Mouse (Mus musculus): ENCODE measurements around the gene Tnrc6c.

Tnrc6c gene

DNA sequence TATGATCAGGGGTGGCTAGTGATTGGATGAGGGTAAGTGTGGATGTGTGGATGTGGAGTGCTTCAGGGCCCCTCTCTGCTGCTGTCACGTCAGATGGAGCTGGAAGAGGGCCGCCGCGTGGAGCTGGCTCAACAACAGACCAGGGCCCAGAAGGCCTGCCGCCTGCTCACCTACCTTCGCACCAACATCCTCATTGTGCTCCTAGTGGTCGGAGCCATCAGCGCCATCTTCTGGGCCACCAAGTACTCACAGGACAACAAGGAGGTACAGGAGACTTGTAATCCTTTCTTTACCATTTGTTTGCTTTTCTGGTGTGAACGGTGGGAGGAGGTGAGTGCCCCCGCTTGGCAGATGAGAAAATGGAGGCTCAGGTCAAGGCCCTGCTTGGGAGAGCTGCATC, 132.2 kb downstream of the Tnrc6c start:
- CTCF ChIA-PET = interaction anchor here (0.6 kb wide), 1 partner anchor 52 kb away, joined by 13 read pairs; no protein-coding TSS in a partner anchor

DNA sequence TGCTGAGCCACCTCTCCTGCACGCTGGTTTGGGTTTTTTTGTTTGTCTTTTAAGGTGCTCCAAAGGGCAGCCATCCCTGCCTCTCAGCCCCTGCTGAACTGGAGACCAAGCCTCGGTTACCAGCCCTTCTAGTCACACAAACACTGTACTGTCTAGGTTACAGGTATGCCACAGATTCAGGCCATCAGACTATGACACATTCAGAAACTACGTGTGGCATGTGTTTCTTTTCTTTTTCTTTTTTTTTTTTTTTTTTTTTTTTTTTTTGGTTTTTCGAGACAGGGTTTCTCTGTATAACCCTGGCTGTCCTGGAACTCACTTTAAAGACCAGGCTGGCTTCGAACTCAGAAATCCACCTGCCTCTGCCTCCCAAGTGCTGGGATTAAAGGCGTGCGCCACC, 134.4 kb downstream of the Tnrc6c start:
- CTCF ChIA-PET = interaction anchor here (0.6 to 2.4 kb wide), 4 partner anchors 9 to 111 kb away, joined by 3 to 14 read pairs (median 4); no protein-coding TSS in a partner anchor

- CTCF ChIA-PET = interaction anchor here (0.6 to 2.5 kb wide), 8 partner anchors 9 to 271 kb away, joined by 3 to 15 read pairs (median 4); partner anchors contain the start of genes Afmid, Tk1, Tmc6 and Tmc8
These were observed 136.2 kb downstream of the Tnrc6c start for GRCm38 (mm10) chr11:117790286-117790685.

DNA sequence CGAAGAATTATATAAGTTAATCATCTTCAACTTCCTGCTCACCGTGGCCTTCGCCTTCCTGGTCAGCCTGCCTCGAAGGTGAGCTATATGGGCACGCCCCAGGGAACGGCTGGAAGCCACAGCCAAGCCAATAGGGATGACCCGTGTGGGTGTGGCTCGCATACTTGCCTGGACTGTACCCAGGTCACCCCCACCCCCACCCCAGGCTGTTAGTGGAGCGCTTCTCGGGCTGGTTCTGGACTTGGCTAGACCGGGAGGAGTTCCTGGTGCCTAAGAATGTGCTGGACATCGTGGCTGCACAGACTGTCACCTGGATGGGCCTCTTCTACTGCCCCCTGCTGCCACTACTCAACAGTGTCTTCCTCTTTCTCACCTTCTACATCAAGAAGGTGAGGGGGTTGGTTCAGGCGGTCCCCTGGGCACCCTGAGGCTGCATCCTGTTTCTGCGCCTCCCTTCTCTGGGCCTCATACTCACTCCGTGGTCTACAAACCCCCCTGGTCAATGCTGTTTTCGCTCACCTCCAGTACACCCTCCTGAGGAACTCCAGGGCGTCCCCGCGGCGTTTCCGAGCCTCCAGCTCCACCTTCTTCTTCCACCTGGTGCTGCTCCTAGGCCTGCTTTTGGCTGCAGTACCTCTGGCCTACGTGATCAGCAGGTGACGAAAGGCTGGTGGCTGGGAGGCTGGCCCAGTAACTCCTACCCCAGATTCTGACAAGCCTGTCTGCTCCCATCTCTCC, 136.8 kb downstream of the Tnrc6c start:
- CTCF ChIA-PET = interaction anchor here (0.6 to 2.5 kb wide), 7 partner anchors 9 to 106 kb away, joined by 3 to 15 read pairs (median 4); partner anchors contain the start of genes Afmid, Tk1, Tmc6 and Tmc8

DNA sequence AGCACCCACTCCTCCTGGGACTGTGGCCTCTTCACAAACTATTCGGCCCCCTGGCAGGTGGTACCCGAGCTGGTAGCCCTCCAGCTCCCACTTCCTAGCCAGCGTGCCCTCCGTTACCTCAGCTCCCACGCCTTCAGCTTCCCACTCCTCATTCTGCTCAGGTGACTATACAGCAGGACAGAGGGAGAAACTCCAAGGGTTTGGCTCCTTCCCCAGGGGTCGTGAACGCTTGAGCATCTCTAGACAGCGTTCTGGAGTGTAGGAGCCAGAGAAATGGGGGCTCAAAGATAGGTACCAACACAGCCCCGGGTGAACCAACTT, 137.3 kb downstream of the Tnrc6c start:
- CTCF ChIA-PET = interaction anchor here (0.9 to 2.5 kb wide), 4 partner anchors 10 to 82 kb away, joined by 4 to 15 read pairs (median 6); partner anchors contain the start of genes Afmid, Tk1, Tmc6 and Tmc8

- CTCF ChIA-PET = interaction anchor here (0.9 kb wide), 1 partner anchor 19 kb away, joined by 3 read pairs; no protein-coding TSS in a partner anchor
These were observed 138.3 kb downstream of the Tnrc6c start for GRCm38 (mm10) chr11:117792281-117792888.

DNA sequence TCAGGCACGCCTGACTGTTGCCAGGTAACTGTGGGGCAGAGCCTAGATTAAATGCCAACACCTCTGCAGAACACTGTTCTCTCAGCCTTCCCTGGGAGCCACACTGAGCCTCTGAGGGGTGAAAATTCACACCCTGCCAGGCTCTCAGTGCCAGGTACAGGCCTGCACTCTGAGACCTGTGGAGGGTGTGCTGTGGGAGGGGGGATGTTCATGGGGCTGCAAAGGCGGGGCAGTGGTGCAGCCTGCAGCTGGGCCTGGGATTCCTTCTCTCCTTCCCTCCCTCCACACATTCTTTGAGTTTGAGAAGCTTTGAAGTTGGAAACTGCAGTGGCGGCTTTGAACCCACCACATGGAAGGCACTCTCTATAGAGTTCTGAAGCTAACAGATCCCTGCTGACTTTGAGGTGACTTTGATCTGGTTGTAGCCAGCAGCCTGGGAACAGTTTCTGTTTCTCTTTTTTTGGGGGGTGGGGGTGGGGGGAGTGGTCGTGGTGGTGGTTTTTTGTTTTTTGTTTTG, 140.0 kb downstream of the Tnrc6c start:
- CTCF ChIA-PET = interaction anchor here (0.5 to 0.7 kb wide), 2 partner anchors 38 to 1088 kb away, joined by 4 read pairs; no protein-coding TSS in a partner anchor

GRCm38 (mm10) chr11:117796954-117797353, 142.9 kb downstream of the Tnrc6c start:
- CTCF ChIA-PET = interaction anchor here (0.7 kb wide), 1 partner anchor 501 kb away, joined by 3 read pairs; no protein-coding TSS in a partner anchor

DNA sequence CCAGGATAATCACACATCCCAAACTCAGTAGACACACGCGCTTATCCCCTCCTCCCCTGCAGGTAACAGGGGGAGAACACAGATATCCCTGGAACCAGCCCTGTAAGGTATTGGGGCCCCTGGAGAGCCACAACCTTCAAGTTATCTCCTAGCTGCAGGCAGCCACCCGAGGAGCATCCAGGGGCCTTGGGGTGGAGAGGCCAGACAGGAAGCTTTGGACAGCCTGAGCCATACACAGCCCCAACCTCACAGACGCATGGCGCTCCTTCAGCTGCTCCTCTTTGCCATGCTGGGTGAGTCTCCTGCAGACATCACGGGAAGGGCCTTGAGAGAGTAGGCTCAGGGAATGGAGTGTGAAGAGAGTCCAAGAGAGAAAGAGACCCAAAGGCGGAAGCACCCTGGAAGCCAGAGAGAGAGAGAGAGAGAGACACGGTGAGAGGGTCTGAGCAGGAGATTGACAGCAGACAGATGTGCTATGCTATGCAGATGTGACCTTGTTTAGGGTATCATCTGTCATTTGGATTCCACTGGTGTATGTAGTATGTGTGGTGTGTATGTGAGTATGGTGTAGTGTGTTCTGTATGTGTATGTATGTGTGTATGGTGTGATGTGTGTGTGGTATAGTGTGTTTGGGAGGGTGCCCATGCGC, 143.5 kb downstream of the Tnrc6c start, which contains the start of gene 6030468B19Rik:
TSS of gene 6030468B19Rik (plus strand) at position 150 of the 649 bp plus-strand sequence.
- CTCF ChIA-PET = no interaction called here

GRCm38 (mm10) chr11:117798160-117798541, 144.1 kb downstream of the Tnrc6c start:
- CTCF ChIA-PET = no interaction called here

GRCm38 (mm10) chr11:117799174-117799573, 145.1 kb downstream of the Tnrc6c start:
- CTCF ChIA-PET = interaction anchor here (0.6 kb wide), 1 partner anchor 81 kb away, joined by 3 read pairs; no protein-coding TSS in a partner anchor

- CTCF ChIA-PET = no interaction called here
These were observed 145.9 kb downstream of the Tnrc6c start for GRCm38 (mm10) chr11:117800038-117800437.

DNA sequence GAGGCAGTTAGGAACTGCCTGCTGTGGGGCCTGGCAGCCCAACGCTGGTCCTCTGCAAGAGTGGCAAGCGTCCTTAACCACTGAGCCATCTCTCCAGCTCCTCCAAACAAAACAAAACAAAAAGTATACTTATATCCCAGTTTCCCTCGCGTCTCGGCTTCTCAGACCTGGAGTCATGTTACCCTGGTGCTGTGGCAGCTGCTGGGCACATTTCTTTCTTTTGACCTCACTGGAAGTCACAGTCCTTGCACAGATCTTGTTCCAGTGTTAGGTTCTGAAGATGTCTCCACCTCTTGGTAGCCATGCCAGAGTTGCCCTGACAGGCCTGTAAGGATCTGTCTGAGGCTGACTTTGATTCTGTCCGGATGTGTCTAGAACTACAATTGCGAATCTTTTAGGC, 147.6 kb downstream of the Tnrc6c start:
- CTCF ChIA-PET = interaction anchor here (1.0 to 1.4 kb wide), 2 partner anchors 9 to 25 kb away, joined by 4 to 17 read pairs; no protein-coding TSS in a partner anchor

DNA sequence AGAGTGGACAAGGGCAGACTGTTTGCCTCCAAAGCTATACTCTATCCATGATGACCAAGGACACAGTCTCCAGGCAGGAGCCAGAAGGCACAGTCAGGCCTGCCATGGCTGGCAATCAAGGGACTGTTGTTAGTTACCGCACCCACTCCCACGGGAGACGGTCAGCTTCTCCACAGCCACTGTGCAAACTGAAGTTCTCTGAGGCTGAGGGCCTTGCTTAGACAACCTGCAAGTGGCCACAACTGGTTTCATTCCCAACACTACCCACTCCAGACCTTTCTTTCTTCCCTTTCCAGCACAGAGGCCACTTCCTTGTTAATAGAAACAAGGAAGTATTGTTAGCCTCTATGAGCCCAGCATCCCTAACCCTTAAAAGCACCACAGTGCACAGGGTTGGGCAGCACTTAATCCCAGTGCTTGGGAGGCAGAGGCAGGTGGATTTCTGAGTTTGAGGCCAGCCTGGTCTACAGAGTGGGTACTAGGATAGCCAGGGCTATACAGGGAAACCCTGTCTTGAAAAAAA, 149.1 kb downstream of the Tnrc6c start:
- CTCF ChIA-PET = interaction anchor here (1.1 kb wide), 1 partner anchor 29 kb away, joined by 3 read pairs; no protein-coding TSS in a partner anchor

- CTCF ChIA-PET = no interaction called here
These were observed 152.7 kb downstream of the Tnrc6c start for GRCm38 (mm10) chr11:117806781-117807180.

GRCm38 (mm10) chr11:117809407-117810311, 155.6 kb downstream of the Tnrc6c start, which contains the start of the genes Gm20708 and Syngr2:
Gm20708 (plus strand) TSS chr11:117809668.
Syngr2 (plus strand) TSS chr11:117809668.
- CTCF ChIA-PET = interaction anchor here (1.1 to 1.6 kb wide), 3 partner anchors 8 to 38 kb away, joined by 3 to 5 read pairs (median 4); no protein-coding TSS in a partner anchor

DNA sequence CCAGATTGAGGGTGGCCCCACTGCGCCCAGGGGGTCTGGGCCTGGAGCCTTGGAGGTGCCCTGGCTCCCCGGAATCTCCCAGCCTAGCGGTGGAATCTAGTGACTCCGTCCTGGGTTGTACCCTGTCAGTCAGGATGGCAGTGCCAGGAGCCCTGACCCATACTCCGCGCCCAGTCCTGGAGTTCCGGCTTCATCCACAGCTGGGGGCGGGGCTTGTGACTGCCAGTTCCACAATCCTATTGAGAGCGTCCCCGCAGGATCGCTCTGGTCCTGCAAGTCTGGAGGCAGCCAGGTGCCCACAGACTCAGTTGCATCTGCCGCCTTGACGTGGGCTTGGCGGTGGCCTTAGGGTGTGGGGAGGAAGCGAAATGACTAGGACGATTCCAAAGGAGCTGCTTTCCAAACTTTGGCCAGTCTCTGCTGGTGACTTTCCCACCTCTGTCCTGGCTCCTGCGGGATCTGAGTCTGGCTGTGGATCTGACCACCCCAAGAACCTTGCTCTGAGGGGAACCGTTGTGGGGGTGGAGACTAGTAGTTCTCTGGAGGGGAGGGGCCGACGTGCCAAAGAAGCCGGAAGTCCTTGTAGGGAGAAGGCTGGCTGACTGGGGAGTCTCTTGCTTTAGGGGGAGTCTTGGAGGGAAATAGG, 156.4 kb downstream of the Tnrc6c start:
- CTCF ChIA-PET = interaction anchor here (0.6 to 1.6 kb wide), 3 partner anchors 9 to 18 kb away, joined by 3 to 4 read pairs (median 3); no protein-coding TSS in a partner anchor

Data from spleen, embryonic (tissue).